Mouse (Mus musculus): ENCODE measurements around the gene Mrpl55.

DNA sequence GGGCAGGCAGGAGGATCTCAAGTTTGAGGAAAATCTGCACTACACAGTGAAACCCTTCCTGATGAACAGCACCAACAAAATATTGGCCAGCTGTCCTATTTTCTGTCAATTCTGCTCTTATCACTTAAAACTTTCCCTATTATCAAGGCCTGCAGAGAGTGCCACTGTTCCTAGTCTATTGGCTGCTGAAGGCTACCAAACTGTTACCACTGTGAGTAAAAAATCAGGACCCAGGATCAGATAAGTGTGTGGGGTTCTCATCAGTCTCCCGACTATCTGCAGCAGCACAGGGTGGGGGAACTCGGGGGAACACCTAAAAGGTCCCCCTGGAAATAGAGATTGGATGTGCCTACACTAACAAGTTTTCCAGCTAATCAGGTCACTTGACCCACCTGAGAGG is 22.9 kb downstream of the Mrpl55 start:
- TF ChIP-seq GATA1 (IDR thresholded peaks at IDR 0.05; ENCODE audit: low read length) = no peak
- no peak for TF ChIP-seq TAL1 (IDR thresholded peaks at IDR 0.05; ENCODE audit: low read length)

All from erythroblast, embryonic 14.5 days (primary cell).